Comparison of ENCODE assay signal across 8 mouse cellular contexts in genomic region chr8:123103285-123103684, GRCm38 (mm10). TPM values are rescaled to one million over a fixed set of nuclear protein-coding genes. Genes with fewer than 3 reads are reported as not detected.
DNase-seq lines count a peak whose midpoint lies in the region; ATAC-seq and TF ChIP-seq lines count a peak whose summit lies in the region.

No protein-coding gene starts in this region.

- H3K9me3 ChIP-seq in erythroblast, embryonic 14.5 days (ENCODE audit: control insufficient read depth, low read length) = no peaks in the 10 kb centered on the region
- no peaks in the 10 kb centered on the region for H3K9me3 ChIP-seq in forebrain, embryonic 12.5 days
- H3K9me3 ChIP-seq in liver, embryonic 14.5 days (ENCODE audit: control insufficient read depth, low read length) = no peaks in the 10 kb centered on the region

- peaks cover 39% of the 10 kb centered on the region for H3K36me3 ChIP-seq in erythroblast, embryonic 14.5 days (ENCODE audit: control insufficient read depth)
- peaks cover 33% of the 10 kb centered on the region for H3K36me3 ChIP-seq in forebrain, embryonic 12.5 days (replicated peaks)
- H3K36me3 ChIP-seq in liver, embryonic 14.5 days (replicated peaks; ENCODE audit: control insufficient read depth, insufficient read depth, low read depth) = peaks cover 25% of the 10 kb centered on the region

- H3K27ac ChIP-seq in forebrain, embryonic 12.5 days = 0 out of 2 replicates have a peak overlapping the region, but pooled peaks have one; percentile 32
- peak overlapping the region; percentile 75 for H3K27ac ChIP-seq in liver, embryonic 14.5 days

- peak overlapping the region; percentile 98 for H3K4me3 ChIP-seq in erythroblast, embryonic 14.5 days (replicated peaks)
- peak overlapping the region; percentile 80 for H3K4me3 ChIP-seq in forebrain, embryonic 12.5 days (replicated peaks)
- peak overlapping the region; percentile 79 to 85 for H3K4me3 ChIP-seq in liver, embryonic 14.5 days (ENCODE audit: insufficient read depth in 1 of 2, low read depth in 2 of 2, low read length in 2 of 2)

- TF ChIP-seq CTCF in liver, embryonic 14.5 days (IDR thresholded peaks at IDR 0.05; ENCODE audit: low read depth) = no peak

- 23% methylated on average over 15 of the region's 15 CpGs for WGBS in forebrain, embryonic 12.5 days
- 4% methylated on average over 15 of the region's 15 CpGs for WGBS in liver, embryonic 14.5 days (ENCODE audit: insufficient replicate concordance)

- peak overlapping the region; percentile 96 for H3K9ac ChIP-seq in forebrain, embryonic 12.5 days
- H3K9ac ChIP-seq in liver, embryonic 14.5 days (replicated peaks) = peak overlapping the region; percentile 94

- TF ChIP-seq EP300 in liver, embryonic 14.5 days (IDR thresholded peaks at IDR 0.05; ENCODE audit: low read depth) = no peak

- ATAC-seq in erythroblast, adult 5-6 weeks (replicated peaks; ENCODE audit: low FRiP score, poor library complexity, severe bottlenecking) = no peak
- no peak for ATAC-seq in forebrain, embryonic 12.5 days (ENCODE audit: low FRiP score)
- no peak for ATAC-seq in liver, embryonic 14.5 days (ENCODE audit: insufficient read depth)

- peak overlapping the region; percentile 95 for H3K4me2 ChIP-seq in forebrain, embryonic 12.5 days
- H3K4me2 ChIP-seq in liver, embryonic 14.5 days (ENCODE audit: low read depth) = peak overlapping the region; percentile 97

- peak; percentile 30 for DNase-seq in 3134 (ENCODE audit: extremely low read depth, insufficient read length, low spot score)
- DNase-seq in liver, embryonic 14.5 days (ENCODE audit: low read depth in 3 of 3, low spot score in 3 of 3) = no peak
- DNase-seq in frontal cortex, adult 2 months (ENCODE audit: extremely low spot score in 1 of 2, low spot score in 1 of 2) = no peak
- no peak for DNase-seq in left cerebral cortex, adult 8-10 months (ENCODE audit: low spot score in 2 of 2)
- DNase-seq in ovary, postnatal 14 days (ENCODE audit: low spot score) = no peak

- H3K27me3 ChIP-seq in erythroblast, embryonic 14.5 days (ENCODE audit: control insufficient read depth) = no peaks in the 10 kb centered on the region
- H3K27me3 ChIP-seq in forebrain, embryonic 12.5 days = no peaks in the 10 kb centered on the region
- no peaks in the 10 kb centered on the region for H3K27me3 ChIP-seq in liver, embryonic 14.5 days (ENCODE audit: control insufficient read depth, insufficient read depth, low read length)

- H3K4me1 ChIP-seq in erythroblast, embryonic 14.5 days (ENCODE audit: control insufficient read depth) = peaks cover 29% of the 10 kb centered on the region
- peaks cover 15% of the 10 kb centered on the region for H3K4me1 ChIP-seq in forebrain, embryonic 12.5 days
- H3K4me1 ChIP-seq in liver, embryonic 14.5 days (replicated peaks; ENCODE audit: control insufficient read depth in 2 of 2, insufficient read depth in 2 of 2, low read length in 1 of 2) = peaks cover 4 to 6% of the 10 kb centered on the region in 2 experiments

RNA-seq across cellular contexts. Expression of gene Rpl13, which starts 1.1 kb away (rescaled TPM):
- 428 and 471 TPM in 2 replicates for polyA plus RNA-seq in erythroblast, embryonic 14.5 days (2012)
- total RNA-seq in erythroblast, adult 5-6 weeks (2015; ENCODE audit: low replicate concordance) = 279 and 298 TPM in 2 replicates
- total RNA-seq in erythroblast, adult 5-6 weeks (2017; ENCODE audit: low replicate concordance) = 472 and 492 TPM in 2 replicates
- polyA plus RNA-seq in forebrain, embryonic 12.5 days (2016; fragmentation: Nextera tagmentation; extraction: Ambion mirVana) = 1,076 and 1,105 TPM in 2 replicates
- 1,340 and 1,385 TPM in 2 replicates for polyA plus RNA-seq in liver, embryonic 14.5 days (2012; rRNA removed)
- polyA plus RNA-seq in liver, embryonic 14.5 days (2014; fragmentation: Nextera tagmentation; extraction: Ambion mirVana) = 1,145 and 1,179 TPM in 2 replicates
- 1,060 and 1,106 TPM in 2 replicates for polyA plus RNA-seq in frontal cortex, adult 2 months (2012; rRNA removed)
- 100 to 1,000 TPM; 401 to 484 (median 442) TPM for total RNA-seq in left cerebral cortex, adult 8-10 months (2022)

RNA-seq across cellular contexts. Expression of gene Cpne7, which starts 13.9 kb away (rescaled TPM):
- polyA plus RNA-seq in erythroblast, embryonic 14.5 days (2012) = 0.07 and 0.08 TPM in 2 replicates
- not detected in 2 replicates for total RNA-seq in erythroblast, adult 5-6 weeks (2015; ENCODE audit: low replicate concordance)
- not detected in 2 replicates for total RNA-seq in erythroblast, adult 5-6 weeks (2017; ENCODE audit: low replicate concordance)
- 0.29 and 0.49 TPM in 2 replicates for polyA plus RNA-seq in forebrain, embryonic 12.5 days (2016; fragmentation: Nextera tagmentation; extraction: Ambion mirVana)
- polyA plus RNA-seq in liver, embryonic 14.5 days (2012; rRNA removed) = 1.7 and 1.9 TPM in 2 replicates
- 0.58 and 0.65 TPM in 2 replicates for polyA plus RNA-seq in liver, embryonic 14.5 days (2014; fragmentation: Nextera tagmentation; extraction: Ambion mirVana)
- polyA plus RNA-seq in frontal cortex, adult 2 months (2012; rRNA removed) = 145 and 196 TPM in 2 replicates
- 10 to 100 TPM; 46.8 to 60.2 (median 57.2) TPM for total RNA-seq in left cerebral cortex, adult 8-10 months (2022)

RNA-seq across cellular contexts. Expression of gene Spg7, which starts 40.5 kb away (rescaled TPM):
- 5.5 and 6.3 TPM in 2 replicates for polyA plus RNA-seq in erythroblast, embryonic 14.5 days (2012)
- total RNA-seq in erythroblast, adult 5-6 weeks (2015; ENCODE audit: low replicate concordance) = 10.6 and 14.4 TPM in 2 replicates
- 15.2 and 37.6 TPM in 2 replicates for total RNA-seq in erythroblast, adult 5-6 weeks (2017; ENCODE audit: low replicate concordance)
- 59.1 and 61.6 TPM in 2 replicates for polyA plus RNA-seq in forebrain, embryonic 12.5 days (2016; fragmentation: Nextera tagmentation; extraction: Ambion mirVana)
- 19.0 and 26.0 TPM in 2 replicates for polyA plus RNA-seq in liver, embryonic 14.5 days (2012; rRNA removed)
- 19.5 and 21.0 TPM in 2 replicates for polyA plus RNA-seq in liver, embryonic 14.5 days (2014; fragmentation: Nextera tagmentation; extraction: Ambion mirVana)
- 90.1 and 103 TPM in 2 replicates for polyA plus RNA-seq in frontal cortex, adult 2 months (2012; rRNA removed)
- 10 to 100 TPM; 54.2 to 66.2 (median 63.3) TPM for total RNA-seq in left cerebral cortex, adult 8-10 months (2022)

RNA-seq across cellular contexts. Expression of gene Sult5a1, which starts 54.8 kb away (rescaled TPM):
- 0.04 and 0.08 TPM in 2 replicates for polyA plus RNA-seq in erythroblast, embryonic 14.5 days (2012)
- total RNA-seq in erythroblast, adult 5-6 weeks (2015; ENCODE audit: low replicate concordance) = not detected in 2 replicates
- total RNA-seq in erythroblast, adult 5-6 weeks (2017; ENCODE audit: low replicate concordance) = not detected in 2 replicates
- polyA plus RNA-seq in forebrain, embryonic 12.5 days (2016; fragmentation: Nextera tagmentation; extraction: Ambion mirVana) = 1.7 and 1.9 TPM in 2 replicates
- 0.75 and 1.1 TPM in 2 replicates for polyA plus RNA-seq in liver, embryonic 14.5 days (2012; rRNA removed)
- 0.69 and 0.91 TPM in 2 replicates for polyA plus RNA-seq in liver, embryonic 14.5 days (2014; fragmentation: Nextera tagmentation; extraction: Ambion mirVana)
- 0.80 and 0.98 TPM in 2 replicates for polyA plus RNA-seq in frontal cortex, adult 2 months (2012; rRNA removed)
- under 1 TPM in 2 of 4 experiments, not detected in 2; 0.15 to 0.37 TPM for total RNA-seq in left cerebral cortex, adult 8-10 months (2022)

Comparison
In these comparisons a context has a peak if more than half of its experiments do, and no peak if none do; other contexts are left out.
1. RNA of gene Cpne7, which starts 13.9 kb away (polyA plus RNA-seq): 145 to 196 TPM in frontal cortex, adult 2 months; 0.58 to 1.9 TPM in liver, embryonic 14.5 days, 0.29 to 0.49 TPM in forebrain, embryonic 12.5 days and 0.07 to 0.08 TPM in erythroblast, embryonic 14.5 days; every median in the first group is over 10 times any median in the second.
2. Peak in every context shown above with its lines, with median percentiles within 50 percentile points of each other: H3K4me3 ChIP-seq.